Mouse (Mus musculus) G1E-ER4 (cell line): ENCODE data around the gene Mrps36. TPM values are rescaled to one million over a fixed set of nuclear protein-coding genes. Genes with fewer than 3 reads are reported as not detected.

Experiments
- GATA1 ChIP-seq: IDR thresholded peaks from one replicate; pipeline ENCODE4 v1.8.0; 2012; ENCODE audit warnings: low read length, inconsistent platforms
- polyA plus RNA-seq: library from polyadenylated mRNA; stranded (reverse); fragments of >175 nt; gene quantifications from 2 replicates; pipeline ENCODE4 v1.2.3, GENCODE M21; 2012

Mrps36 gene
- polyA plus RNA-seq, 1 experiment, result 198 TPM

DNA sequence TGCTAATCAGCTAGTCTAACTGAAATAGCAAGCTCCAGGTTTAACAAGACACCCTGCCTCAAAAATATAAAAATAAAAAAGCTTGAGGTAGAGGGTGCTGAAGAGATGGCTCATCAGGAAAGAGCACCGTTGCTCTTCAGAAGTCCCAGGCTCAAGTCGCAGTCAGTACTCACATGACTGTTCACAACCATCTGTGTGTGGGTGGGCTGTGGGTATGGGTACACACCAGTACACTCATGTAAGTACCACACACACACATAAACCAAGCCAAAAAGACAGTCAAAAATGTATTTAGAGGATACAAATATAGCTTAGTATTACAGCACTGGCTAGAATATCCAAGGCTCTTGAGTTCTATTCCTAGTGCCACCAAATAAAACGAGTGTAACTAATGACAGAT, 1.6 kb upstream of the Mrps36 start:
- TF ChIP-seq GATA1, result no peak

DNA sequence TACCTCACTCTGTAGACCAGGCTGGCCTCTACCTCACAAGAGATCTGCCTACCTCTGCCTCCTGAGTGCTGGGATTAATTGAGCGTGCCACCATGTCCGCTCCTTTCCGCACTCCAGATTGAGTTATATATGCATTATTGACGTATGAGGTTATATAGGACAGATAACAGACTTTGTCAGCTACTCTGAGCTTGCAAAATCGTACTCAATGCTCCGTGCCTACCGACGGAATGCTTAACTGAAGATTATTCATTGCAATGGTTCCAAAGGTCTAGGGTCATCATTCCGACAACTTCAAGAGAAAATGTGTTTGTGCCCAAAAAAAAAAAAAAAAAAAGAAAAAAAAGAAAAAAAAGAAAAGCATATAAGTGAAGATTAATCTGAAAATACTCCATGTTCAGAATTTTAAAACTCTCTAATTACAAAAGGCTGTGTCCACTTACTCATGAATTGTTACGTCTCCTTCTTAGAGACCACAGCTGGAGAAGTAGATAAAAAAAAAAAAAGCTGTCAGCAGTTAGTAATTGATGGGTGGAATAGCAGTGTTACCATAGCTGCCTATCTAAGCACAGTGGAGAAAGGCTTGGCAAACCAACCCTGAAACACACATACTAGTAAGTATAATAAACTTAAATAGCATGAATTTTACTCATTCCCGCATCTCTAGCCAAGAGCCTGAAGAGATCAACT, 968 bp downstream of the Mrps36 start:
- no peak for TF ChIP-seq GATA1

DNA sequence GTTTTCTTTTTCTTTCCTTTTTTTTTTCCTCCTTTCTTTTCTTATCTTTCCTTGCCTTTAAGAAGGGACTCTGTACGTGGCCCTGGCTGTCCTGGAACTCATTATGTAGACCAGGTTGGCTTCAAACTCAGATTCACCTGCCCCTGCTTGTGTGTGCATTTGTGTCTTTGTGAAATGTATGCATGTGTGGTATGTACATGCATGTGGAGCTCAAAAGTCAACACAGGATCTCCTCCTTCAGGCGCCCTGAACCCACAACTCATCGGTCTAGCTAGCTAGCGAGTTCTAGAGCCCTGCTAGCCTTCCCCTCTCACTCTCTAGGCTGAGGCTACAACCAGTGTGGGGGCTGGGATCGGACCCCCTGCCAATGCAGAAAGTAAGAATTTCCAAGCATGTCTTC, 1.6 kb downstream of the Mrps36 start:
- no peak for TF ChIP-seq GATA1

DNA sequence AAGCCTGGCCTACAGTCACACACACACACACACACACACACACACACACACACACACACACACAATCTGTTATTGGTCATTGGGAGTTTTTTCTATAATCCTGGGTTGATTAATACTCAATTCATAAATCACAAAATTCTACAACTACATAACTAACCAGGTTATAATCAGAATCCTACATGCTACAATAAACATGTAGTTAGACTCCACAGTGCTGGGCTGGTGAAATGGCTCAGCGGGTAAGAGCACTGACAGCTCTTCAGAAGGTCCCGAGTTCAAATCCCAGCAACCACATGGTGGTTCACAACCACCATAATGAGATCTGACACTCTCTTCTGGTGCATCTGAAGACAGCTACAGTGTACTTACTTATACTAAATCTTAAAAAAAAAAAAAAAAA, 11.7 kb downstream of the Mrps36 start:
- TF ChIP-seq GATA1, result no peak

DNA sequence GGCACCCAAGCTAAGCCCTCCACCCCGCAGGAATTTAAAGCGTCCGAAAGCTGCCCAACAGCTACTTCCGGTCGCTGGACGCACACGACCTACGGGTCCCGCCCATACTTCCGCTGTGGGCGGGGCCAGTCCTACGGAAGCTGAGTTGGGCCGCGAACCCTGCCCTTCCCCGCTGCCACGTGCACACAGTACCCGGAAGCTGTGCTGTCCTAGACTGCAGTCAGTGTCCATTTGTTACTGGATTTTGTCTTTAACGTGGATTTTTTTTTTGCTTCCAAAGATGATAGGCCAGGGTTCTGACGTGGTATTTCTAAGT, 13.6 kb downstream of the Mrps36 start, which contains the start of gene Cdk7:
TSS of gene Cdk7 (minus strand) at position 79 of the 316 bp plus-strand sequence.
- no peak for TF ChIP-seq GATA1

DNA sequence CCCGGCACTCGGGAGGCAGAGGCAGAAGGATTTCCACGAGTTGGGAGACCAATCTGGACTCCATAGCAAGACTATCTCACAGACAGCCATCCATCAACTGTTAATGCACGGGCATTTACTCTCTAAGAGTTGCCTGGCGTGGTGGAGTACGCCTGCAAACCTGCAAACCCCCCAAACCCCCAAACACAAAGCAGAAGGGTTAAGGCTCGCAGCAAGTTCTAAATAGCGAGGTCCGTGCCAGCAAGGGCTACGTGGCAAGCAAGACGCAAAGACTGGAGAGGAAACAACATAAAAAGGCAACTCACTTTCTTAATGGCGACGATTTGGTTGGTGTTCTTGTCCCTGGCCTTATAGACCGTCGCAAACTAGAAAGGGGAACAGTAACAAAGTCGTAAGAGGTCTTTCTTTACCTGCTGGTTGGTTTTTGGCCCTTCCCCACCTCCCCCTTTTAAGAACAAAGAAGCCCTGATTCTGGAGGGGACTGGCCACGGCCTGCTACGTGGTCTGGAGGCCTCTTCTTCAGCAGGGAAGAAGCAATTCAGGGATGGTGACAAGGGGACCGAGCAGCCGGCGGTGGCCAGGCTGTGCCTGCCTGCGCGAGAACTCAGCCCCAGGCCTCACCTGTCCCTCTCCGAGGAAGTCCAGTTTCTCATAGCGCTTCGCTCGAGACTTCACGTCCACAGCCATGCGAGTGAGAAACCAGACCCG, 14.2 kb downstream of the Mrps36 start:
- TF ChIP-seq GATA1, result no peak

DNA sequence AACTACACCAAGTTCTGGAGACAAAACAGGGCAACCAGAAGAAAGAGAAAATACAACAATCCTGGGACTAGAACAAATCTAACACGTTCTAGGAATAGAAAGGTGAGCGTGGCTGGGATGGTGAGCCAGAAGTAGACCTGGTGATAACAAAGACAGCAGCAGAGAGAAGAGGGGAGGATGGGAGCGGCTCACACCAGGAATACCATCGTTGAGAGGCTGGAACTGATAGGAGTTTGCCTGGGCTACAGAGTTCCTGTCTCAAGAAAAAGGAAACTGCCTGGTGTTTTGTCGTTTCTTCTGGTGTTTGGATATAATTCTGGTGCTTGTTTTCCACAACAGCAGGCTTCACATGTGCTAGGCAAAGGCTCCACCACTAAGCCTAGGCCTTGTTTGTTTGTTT, 16.4 kb downstream of the Mrps36 start:
- TF ChIP-seq GATA1, result no peak

DNA sequence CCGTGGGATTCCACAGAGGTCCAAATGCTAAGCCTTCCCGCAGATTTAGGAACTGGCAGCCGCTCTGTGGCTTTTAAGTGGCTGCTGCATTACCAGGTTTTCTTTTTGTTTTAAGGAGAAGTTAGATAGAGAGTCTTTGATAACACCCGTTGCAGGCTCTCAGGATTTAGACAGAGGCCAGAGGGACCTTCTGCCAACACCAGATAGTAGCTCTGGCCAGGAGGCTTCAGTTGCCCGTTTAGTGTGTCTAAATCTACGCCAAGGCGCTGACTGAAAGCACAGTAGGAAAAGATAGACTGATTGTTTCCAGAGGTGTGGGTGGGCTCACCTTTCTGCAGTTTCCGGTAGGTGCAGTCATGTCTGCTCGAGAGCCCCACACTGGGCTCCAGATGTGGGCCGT, 19.3 kb downstream of the Mrps36 start:
- TF ChIP-seq GATA1, result no peak

DNA sequence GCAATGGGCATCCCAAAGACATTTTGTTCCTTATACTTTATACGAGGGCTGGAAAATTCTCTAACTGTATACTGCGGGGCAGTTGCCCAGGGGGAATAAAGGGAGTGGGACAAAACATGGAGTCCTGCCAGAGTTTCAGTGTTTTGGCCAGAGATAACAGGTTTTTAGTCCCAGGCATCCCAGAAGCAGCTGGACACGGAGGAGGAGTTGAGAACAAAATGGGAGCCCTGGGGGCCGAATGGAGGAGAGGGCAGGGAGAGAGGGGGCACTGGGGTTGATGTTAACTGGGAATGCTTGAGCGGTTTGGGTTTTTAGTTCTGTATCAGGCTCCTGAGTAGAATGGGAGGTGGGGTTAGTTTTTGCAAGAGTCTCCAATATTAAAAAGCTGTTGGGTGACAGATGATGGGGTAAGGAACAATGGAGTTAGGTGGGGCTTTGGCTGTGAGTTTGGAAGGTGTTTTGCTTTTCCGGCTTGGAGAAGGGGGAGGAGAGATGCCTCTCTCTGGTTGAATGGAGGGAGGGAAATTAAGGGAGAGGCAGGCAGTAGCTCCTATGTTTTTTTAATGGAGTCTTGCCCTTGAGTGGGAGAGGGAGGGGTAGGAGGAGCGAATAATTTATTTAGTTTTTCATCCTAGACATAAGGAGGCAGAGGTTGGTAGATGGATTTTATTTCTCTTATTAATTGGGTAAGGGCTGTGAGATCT, 20.3 kb downstream of the Mrps36 start:
- TF ChIP-seq GATA1, result no peak

DNA sequence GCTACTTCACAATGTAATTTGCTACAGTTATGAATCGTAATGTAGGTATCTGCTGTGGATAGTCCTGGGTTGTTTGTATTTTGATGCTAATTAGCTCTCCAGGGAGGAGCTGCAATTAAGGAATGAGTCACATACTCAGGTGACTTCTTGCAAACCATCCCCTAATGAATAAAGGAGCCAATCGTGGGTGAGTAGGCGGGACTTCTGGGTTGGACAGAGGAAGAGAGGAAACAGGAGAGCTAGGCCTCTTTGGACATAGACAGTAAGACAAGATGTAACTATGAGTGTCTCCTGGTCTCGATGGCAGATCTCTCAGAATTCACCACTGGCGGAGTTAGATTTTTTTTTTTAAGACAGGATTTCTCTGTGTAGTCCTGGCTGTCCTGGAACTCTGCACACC, 22.8 kb downstream of the Mrps36 start:
- no peak for TF ChIP-seq GATA1

DNA sequence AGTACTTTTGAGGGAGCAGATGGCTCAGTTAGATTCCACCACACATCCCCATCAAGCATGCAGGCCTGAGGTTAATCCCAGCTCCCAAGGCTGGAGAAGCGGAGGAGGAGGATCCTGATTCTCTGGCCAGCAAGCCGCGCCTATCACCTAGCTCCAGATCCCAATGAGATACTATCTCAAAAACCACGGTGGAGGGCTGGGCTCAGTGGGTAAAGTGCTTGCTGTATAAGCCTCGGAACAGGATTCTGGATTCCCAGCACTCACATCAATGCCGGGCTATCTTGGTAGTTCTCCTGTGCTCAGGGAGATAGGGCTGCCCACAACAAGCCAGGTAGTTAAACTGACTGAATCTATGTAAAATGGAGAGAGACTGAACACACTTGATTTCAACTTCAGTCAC, 29.0 kb downstream of the Mrps36 start:
- no peak for TF ChIP-seq GATA1

DNA sequence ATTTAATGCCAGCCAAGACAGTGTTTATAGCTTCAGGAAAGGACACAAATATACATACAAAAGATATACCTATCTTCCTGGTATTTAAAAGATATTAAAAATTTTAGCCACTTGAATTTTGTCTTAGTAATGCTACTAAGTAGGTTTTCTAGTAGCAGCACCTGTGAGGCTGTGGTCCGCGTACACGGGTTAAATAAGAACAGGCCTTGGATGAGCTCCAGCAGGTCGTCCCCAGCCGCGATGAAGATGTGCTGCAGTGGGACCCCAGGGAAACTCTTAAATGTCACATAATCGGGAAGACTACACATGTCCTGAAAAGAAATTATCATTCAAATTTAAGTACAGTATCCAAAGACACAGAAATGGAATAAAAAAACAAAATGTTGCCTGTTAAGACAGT, 38.3 kb downstream of the Mrps36 start:
- no peak for TF ChIP-seq GATA1

DNA sequence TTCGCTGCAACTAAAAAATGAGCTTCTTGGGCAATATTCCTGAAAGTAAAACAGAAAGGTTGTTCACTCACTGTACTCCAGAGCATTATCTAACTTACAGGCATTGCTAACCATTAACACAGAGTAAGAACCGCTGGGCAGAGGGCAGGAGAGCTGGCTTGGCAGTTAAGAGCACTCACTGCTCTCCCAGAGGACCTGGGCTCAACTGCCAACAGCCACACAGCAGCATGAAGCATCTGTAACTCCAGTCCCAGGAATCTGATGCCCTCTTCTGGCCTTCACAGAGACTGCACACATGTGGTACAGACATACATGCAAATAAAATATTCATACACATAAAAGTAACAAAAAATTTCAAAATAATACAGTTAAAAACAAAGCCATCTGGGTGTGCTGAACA, 41.0 kb downstream of the Mrps36 start:
- TF ChIP-seq GATA1, result no peak

DNA sequence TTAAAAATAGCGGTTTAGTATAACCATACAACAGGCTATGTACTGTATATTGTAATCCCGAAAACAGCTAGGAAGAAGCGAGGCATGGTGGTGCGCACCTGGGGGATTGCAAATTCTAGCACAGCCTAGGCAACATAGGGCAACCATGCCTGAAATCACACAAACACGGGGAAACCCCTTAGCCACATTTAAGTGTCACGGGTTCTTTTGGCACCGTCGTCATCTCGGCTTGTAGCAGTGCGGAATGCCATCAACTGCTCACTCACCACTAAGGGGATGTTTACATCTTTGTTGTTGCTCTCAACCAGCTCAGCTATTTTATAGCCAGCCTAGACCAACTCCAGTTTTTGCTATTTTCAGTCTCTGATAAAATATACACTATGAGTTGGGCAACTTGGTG, 45.6 kb downstream of the Mrps36 start:
- no peak for TF ChIP-seq GATA1

DNA sequence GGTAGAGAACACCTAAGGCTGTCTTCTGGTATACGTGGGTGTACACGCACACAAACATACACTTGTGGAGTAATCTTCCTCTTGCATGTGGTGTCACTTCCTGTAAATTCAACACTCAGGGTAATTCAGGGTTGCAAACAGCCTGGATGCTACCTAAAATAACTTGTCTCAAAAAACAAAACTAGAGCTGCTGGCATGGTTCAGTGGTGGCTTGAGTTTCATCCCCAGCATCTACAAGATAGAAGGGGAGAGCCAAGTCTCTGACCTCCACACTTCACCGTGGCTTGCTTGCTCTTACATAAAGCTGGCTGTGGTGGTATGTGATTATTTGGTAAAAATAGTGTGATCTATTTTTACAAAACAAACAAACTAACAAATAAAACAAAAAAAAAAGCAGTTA, 46.9 kb downstream of the Mrps36 start:
- no peak for TF ChIP-seq GATA1

DNA sequence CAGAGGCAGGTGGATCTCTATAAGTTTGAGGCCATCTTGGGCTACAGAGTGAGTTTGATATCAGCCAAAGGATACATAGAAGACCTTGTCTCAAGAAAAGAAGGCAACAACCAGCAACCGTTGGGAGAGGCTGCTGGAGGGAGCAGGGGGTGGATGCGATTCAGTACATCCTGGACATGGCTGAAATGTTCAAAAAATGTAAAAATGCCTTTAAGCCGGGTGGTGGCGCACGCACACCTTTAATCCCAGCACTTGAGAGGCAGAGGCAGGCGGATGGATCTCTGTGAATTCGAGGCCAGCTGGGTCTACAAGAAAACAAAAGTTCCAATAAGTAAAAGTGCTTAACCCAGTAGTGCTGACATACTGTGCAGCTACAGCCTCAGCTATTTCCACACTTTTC, 56.9 kb downstream of the Mrps36 start:
- TF ChIP-seq GATA1, result no peak

Other genes with a start within 250 kb of the Mrps36 start
- gene Ocln, start 191.9 kb downstream of the Mrps36 start, polyA plus RNA-seq, result 0.41 and 0.57 TPM in 2 replicates
- gene Marveld2, start 127.7 kb downstream of the Mrps36 start, polyA plus RNA-seq, result 0.31 and 0.33 TPM in 2 replicates
- 44.5 and 50.5 TPM in 2 replicates for gene Ak6, start 93.7 kb downstream of the Mrps36 start, polyA plus RNA-seq
- gene Rad17, start 93.6 kb downstream of the Mrps36 start, polyA plus RNA-seq, result 10.8 and 15.3 TPM in 2 replicates
- 22.7 and 43.3 TPM in 2 replicates for gene Taf9, start 93.1 kb downstream of the Mrps36 start, polyA plus RNA-seq
- not detected in 2 replicates for gene Ccdc125, start 74.9 kb downstream of the Mrps36 start, polyA plus RNA-seq
- gene Cdk7, start 13.7 kb downstream of the Mrps36 start, polyA plus RNA-seq, result 3.4 and 25.0 TPM in 2 replicates
- gene Cenph, start 31.2 kb upstream of the Mrps36 start, polyA plus RNA-seq, result 30.5 and 38.1 TPM in 2 replicates
- gene Ccnb1, start 41.9 kb upstream of the Mrps36 start, polyA plus RNA-seq, result 2.5 and 4.6 TPM in 2 replicates
- 7.3 and 11.4 TPM in 2 replicates for gene Slc30a5, start 88.8 kb upstream of the Mrps36 start, polyA plus RNA-seq